Mouse (Mus musculus) CH12.LX (cell line): ENCODE data around the gene Treml2.

Experiments
- BHLHE40 ChIP-seq: IDR thresholded peaks from 2 replicates; pipeline ENCODE4 v1.6.1; 2011; ENCODE audit warnings: mild to moderate bottlenecking, low read depth, low read length, improper control_type of control experiment
- CTCF ChIP-seq, 2 experiments: IDR thresholded peaks in 1 of 2; conservative IDR thresholded peaks in 1 of 2; 2 replicates each; pipeline ENCODE4 v1.5.1; 2011 to 2012; ENCODE audit warnings: low read depth in 2 of 2, low read length in 2 of 2, improper control_type of control experiment in 1 of 2, inconsistent platforms in 1 of 2, mild to moderate bottlenecking in 1 of 2, moderate library complexity in 1 of 2
- EP300 ChIP-seq: IDR thresholded peaks from 2 replicates; pipeline ENCODE4 v1.6.1; 2011; ENCODE audit warnings: low read length, improper control_type of control experiment
- GABPA ChIP-seq: IDR thresholded peaks from 2 replicates; pipeline ENCODE4 v1.6.1; 2012; ENCODE audit warnings: low read depth, low read length, improper control_type of control experiment, inconsistent platforms; ENCODE audit not compliant: insufficient replicate concordance
- HCFC1 ChIP-seq: IDR thresholded peaks from 2 replicates; pipeline ENCODE4 v1.6.1; 2012; ENCODE audit warnings: low read depth, mild to moderate bottlenecking, inconsistent platforms, low read length, improper control_type of control experiment
- KAT2A ChIP-seq: IDR thresholded peaks from 2 replicates; pipeline ENCODE4 v1.6.1; 2012; ENCODE audit warnings: low read length, improper control_type of control experiment, inconsistent platforms; ENCODE audit not compliant: insufficient replicate concordance
- MXI1 ChIP-seq: IDR thresholded peaks from 2 replicates; pipeline ENCODE4 v1.6.1; 2011; ENCODE audit warnings: mild to moderate bottlenecking, low read depth, low read length, improper control_type of control experiment
- NELFE ChIP-seq: IDR thresholded peaks from 2 replicates; pipeline ENCODE4 v1.6.1; 2011; ENCODE audit warnings: low read depth, low read length, improper control_type of control experiment
- POLR2A ChIP-seq: IDR thresholded peaks from 2 replicates; pipeline ENCODE4 v1.6.1; 2011; ENCODE audit warnings: low read depth, mild to moderate bottlenecking, improper control_type of control experiment, low read length
- POLR2AphosphoS2 ChIP-seq: IDR thresholded peaks from 2 replicates; pipeline ENCODE4 v1.6.1; 2011; ENCODE audit warnings: low read depth, low read length, improper control_type of control experiment
- USF2 ChIP-seq: conservative IDR thresholded peaks from 2 replicates; pipeline ENCODE4 v1.6.1; 2011; ENCODE audit warnings: low read depth, low read length, improper control_type of control experiment
- ZKSCAN1 ChIP-seq: IDR thresholded peaks from 2 replicates; pipeline ENCODE4 v1.6.1; 2012; ENCODE audit warnings: low read depth, inconsistent platforms, low read length, improper control_type of control experiment, borderline replicate concordance
- ZMIZ1 ChIP-seq: IDR thresholded peaks from 2 replicates; pipeline ENCODE4 v1.6.1; 2012; ENCODE audit warnings: low read depth, mild to moderate bottlenecking, inconsistent platforms, low read length, improper control_type of control experiment

DNA sequence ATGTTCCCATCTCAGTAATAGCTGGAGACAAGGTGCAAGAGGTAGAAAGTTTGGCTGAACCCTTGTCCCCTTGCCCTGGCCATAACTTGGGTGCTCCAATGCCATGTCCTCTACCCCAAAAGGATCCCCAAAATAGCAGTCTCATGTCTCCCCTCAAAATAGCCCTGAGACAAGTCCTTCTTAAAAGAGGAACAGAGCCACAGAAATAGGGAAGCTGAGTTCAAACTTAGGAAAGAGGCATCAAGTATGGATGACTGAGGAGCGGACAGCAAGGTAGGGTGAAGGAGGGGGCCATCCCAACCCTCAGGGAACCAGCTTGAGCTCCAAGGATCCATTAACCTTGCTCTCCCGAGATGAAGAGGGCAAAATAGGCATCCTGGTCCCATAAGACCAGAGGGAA lies 48.0 kb downstream of the Treml2 start:
- TF ChIP-seq EP300 (no peak), GABPA (no peak), CTCF (conservative IDR thresholded peaks at IDR 0.05 in 1 of 2, IDR thresholded peaks at IDR 0.05 in 1 of 2; ENCODE audit: low read depth in 2 of 2, low read length in 2 of 2) (no peak), POLR2AphosphoS2 (no peak), MXI1 (no peak), ZMIZ1 (no peak), POLR2A (no peak), BHLHE40 (no peak), HCFC1 (no peak), KAT2A (no peak), ZKSCAN1 (no peak), USF2 (no peak), NELFE (no peak)
